Mouse (Mus musculus) midbrain, embryonic 16.5 days (tissue): ENCODE measurements at regions not wholly inside any gene's neighbourhood (a gene's known extent, or its start where the extent isn't known, plus 50 kb on each side); places are given as distances from the start of the nearest gene placed in this dataset.

Source experiments
- ATAC-seq: fragments of 200-750 bp; cut with Nextera tagmentation; 2 replicates; pipeline ENCODE4 v1.8.0; 2017; ENCODE audit warnings: moderate TSS enrichment
- H3K27ac ChIP-seq: fragments of 300-500 bp; sonication (generic); 2 replicates; pipeline ENCODE4 v1.5.1; 2014; ENCODE audit warnings: mild to moderate bottlenecking, low read length, mixed read lengths
- H3K27me3 ChIP-seq: fragments of 300-500 bp; sonication (generic); 2 replicates; pipeline ENCODE4 v1.6.1; 2014; ENCODE audit warnings: low read depth, low read length, mixed read lengths; ENCODE audit not compliant: control insufficient read depth, insufficient read depth
- H3K36me3 ChIP-seq: fragments of 300-500 bp; sonication (generic); 2 replicates; pipeline ENCODE4 v1.6.1; 2014; ENCODE audit warnings: mild to moderate bottlenecking, low read length, moderate library complexity, mixed read lengths; ENCODE audit not compliant: control insufficient read depth, insufficient read depth
- H3K4me1 ChIP-seq: fragments of 300-500 bp; sonication (generic); 2 replicates; pipeline ENCODE4 v1.6.1; 2014; ENCODE audit warnings: mild to moderate bottlenecking, low read length, mixed read lengths; ENCODE audit not compliant: control insufficient read depth, insufficient read depth
- H3K4me2 ChIP-seq: fragments of 300-500 bp; sonication (generic); 2 replicates; pipeline ENCODE4 v1.6.1; 2014; ENCODE audit warnings: mild to moderate bottlenecking, low read length, mixed read lengths
- H3K4me3 ChIP-seq: fragments of 300-500 bp; sonication (generic); 2 replicates; pipeline ENCODE4 v1.5.1; 2014; ENCODE audit warnings: low read depth, mild to moderate bottlenecking, low read length, moderate library complexity, mixed read lengths
- H3K9ac ChIP-seq: fragments of 300-500 bp; sonication (generic); 2 replicates; pipeline ENCODE4 v1.6.1; 2014; ENCODE audit warnings: low read depth, low read length, mixed read lengths
- H3K9me3 ChIP-seq: fragments of 300-500 bp; sonication (generic); replicated peaks from 2 replicates; pipeline ENCODE4 v1.6.1; 2014; ENCODE audit warnings: mild to moderate bottlenecking, low read length, mixed read lengths; ENCODE audit not compliant: control insufficient read depth, poor library complexity, severe bottlenecking
- WGBS: fragments of 180-500 bp; shearing (Covaris S2); extraction: QIAGEN DNeasy Blood & Tissue Kit; methylation state at CpG from one replicate; pipeline ENCODE4 v1.1.7; 2014; 5-methylcytosine and 5-hydroxymethylcytosine counted together

GRCm38 (mm10) chr2:178979451-178979850, 462.8 kb upstream of the Cdh4 start:
- Histone ChIP-seq H3K27me3 (no peaks in the 10 kb centered on the region), H3K9ac (no peak overlapping the region)
- 86% methylated on average over 9 of the region's 9 CpGs for WGBS

GRCm38 (mm10) chr2:178981736-178982502, 460.3 kb upstream of the Cdh4 start:
- Histone ChIP-seq H3K4me3 (no peak overlapping the region), H3K36me3 (no peaks in the 10 kb centered on the region), H3K9me3 (no peaks in the 10 kb centered on the region), H3K27ac (no peak overlapping the region), H3K27me3 (no peaks in the 10 kb centered on the region; the same call in 1 of the 2 replicates), H3K4me2 (no peak overlapping the region), H3K9ac (no peak overlapping the region), H3K4me1 (peaks cover 11% of the 10 kb centered on the region)
- ATAC-seq, result 0 out of 2 replicates have a peak, but pooled peaks have one; percentile 48
- 32% methylated on average over 7 of the region's 7 CpGs for WGBS

More at GRCm38 (mm10) chr2:178979451-178979850, 462.8 kb upstream of the Cdh4 start:
- Histone ChIP-seq H3K4me2 (no peak overlapping the region), H3K27ac (no peak overlapping the region), H3K4me3 (no peak overlapping the region), H3K4me1 (peaks cover 11% of the 10 kb centered on the region), H3K9me3 (no peaks in the 10 kb centered on the region), H3K36me3 (no peaks in the 10 kb centered on the region)
- no peak for ATAC-seq

- H3K9ac ChIP-seq, result no peak overlapping the region
- no peak for ATAC-seq
- no peak overlapping the region for H3K4me3 ChIP-seq
- WGBS, result 93% methylated on average over 8 of the region's 8 CpGs
- peaks cover 15% of the 10 kb centered on the region for H3K4me1 ChIP-seq
- H3K36me3 ChIP-seq, result no peaks in the 10 kb centered on the region
- H3K27ac ChIP-seq, result no peak overlapping the region
- H3K27me3 ChIP-seq, result no peaks in the 10 kb centered on the region; the same call in 1 of the 2 replicates
- H3K4me2 ChIP-seq, result no peak overlapping the region
- H3K9me3 ChIP-seq, result no peaks in the 10 kb centered on the region
These were observed 458.4 kb upstream of the Cdh4 start for GRCm38 (mm10) chr2:178983801-178984200.

GRCm38 (mm10) chr2:178987935-178988334, 454.3 kb upstream of the Cdh4 start:
- Histone ChIP-seq H3K9ac (no peak overlapping the region), H3K27me3 (no peaks in the 10 kb centered on the region; the same call in 1 of the 2 replicates), H3K4me2 (no peak overlapping the region), H3K9me3 (no peaks in the 10 kb centered on the region), H3K4me1 (peaks cover 14% of the 10 kb centered on the region), H3K27ac (no peak overlapping the region), H3K4me3 (no peak overlapping the region), H3K36me3 (no peaks in the 10 kb centered on the region)
- no peak for ATAC-seq
- 46% methylated on average over 10 of the region's 10 CpGs for WGBS

- Histone ChIP-seq H3K4me3 (no peak overlapping the region), H3K27ac (no peak overlapping the region), H3K9me3 (no peaks in the 10 kb centered on the region), H3K4me1 (peaks cover 14% of the 10 kb centered on the region), H3K4me2 (no peak overlapping the region), H3K36me3 (no peaks in the 10 kb centered on the region), H3K27me3 (no peaks in the 10 kb centered on the region; the same call in 1 of the 2 replicates), H3K9ac (no peak overlapping the region)
- no peak for ATAC-seq
- 90% methylated on average over 7 of the region's 7 CpGs for WGBS
These were observed 452.9 kb upstream of the Cdh4 start for GRCm38 (mm10) chr2:178989291-178989690.

GRCm38 (mm10) chr2:178989784-178990183, 452.4 kb upstream of the Cdh4 start:
- Histone ChIP-seq H3K9me3 (no peaks in the 10 kb centered on the region), H3K36me3 (no peaks in the 10 kb centered on the region), H3K27ac (no peak overlapping the region), H3K9ac (no peak overlapping the region), H3K4me1 (peaks cover 14% of the 10 kb centered on the region), H3K4me2 (no peak overlapping the region), H3K4me3 (no peak overlapping the region), H3K27me3 (no peaks in the 10 kb centered on the region; the same call in 1 of the 2 replicates)
- 79% methylated on average over 1 of the region's 1 CpGs for WGBS
- ATAC-seq, result no peak

GRCm38 (mm10) chr2:178990959-178991358, 451.3 kb upstream of the Cdh4 start:
- 91% methylated on average over 4 of the region's 4 CpGs for WGBS
- peaks cover 14% of the 10 kb centered on the region for H3K4me1 ChIP-seq
- no peak overlapping the region for H3K4me2 ChIP-seq
- H3K4me3 ChIP-seq, result no peak overlapping the region
- no peaks in the 10 kb centered on the region for H3K36me3 ChIP-seq
- no peaks in the 10 kb centered on the region for H3K27me3 ChIP-seq
- H3K9me3 ChIP-seq, result no peaks in the 10 kb centered on the region
- H3K27ac ChIP-seq, result no peak overlapping the region
- ATAC-seq, result no peak
- no peak overlapping the region for H3K9ac ChIP-seq

- no peaks in the 10 kb centered on the region for H3K36me3 ChIP-seq
- peaks cover 12% of the 10 kb centered on the region for H3K4me1 ChIP-seq
- WGBS, result 36% methylated on average over 8 of the region's 8 CpGs
- H3K27ac ChIP-seq, result no peak overlapping the region
- no peaks in the 10 kb centered on the region for H3K27me3 ChIP-seq
- H3K9ac ChIP-seq, result no peak overlapping the region
- ATAC-seq, result peak; percentile 58; the same call in 1 of the 2 replicates
- H3K4me3 ChIP-seq, result no peak overlapping the region
- no peaks in the 10 kb centered on the region for H3K9me3 ChIP-seq
- no peak overlapping the region for H3K4me2 ChIP-seq
These were observed 449.7 kb upstream of the Cdh4 start for GRCm38 (mm10) chr2:178992334-178993116.

GRCm38 (mm10) chr2:178997921-178998320, 444.3 kb upstream of the Cdh4 start:
- Histone ChIP-seq H3K27ac (no peak overlapping the region), H3K27me3 (no peaks in the 10 kb centered on the region), H3K9ac (no peak overlapping the region), H3K4me3 (no peak overlapping the region), H3K4me1 (no peaks in the 10 kb centered on the region), H3K36me3 (no peaks in the 10 kb centered on the region), H3K9me3 (no peaks in the 10 kb centered on the region), H3K4me2 (no peak overlapping the region)
- WGBS, result 76% methylated on average over 2 of the region's 2 CpGs
- ATAC-seq, result no peak
